Mouse (Mus musculus) hindbrain, embryonic 11.5 days (tissue): ENCODE results near the gene Ifit3. TPM values are rescaled to one million over a fixed set of nuclear protein-coding genes. Genes with fewer than 3 reads are reported as not detected.
"Not testable (repeated sequence)": the region's sequence is repeated elsewhere in the genome, so short reads cannot be mapped to it uniquely, and the experiment has no call there.

ENCODE experiments used
- ATAC-seq: fragments of 200-750 bp; cut with Nextera tagmentation; 2 replicates; pipeline ENCODE4 v1.8.0; 2017; ENCODE audit warnings: mild to moderate bottlenecking, moderate TSS enrichment, moderate library complexity; ENCODE audit not compliant: low FRiP score
- DNase-seq: peaks from one replicate; pipeline ENCODE4 v3.0.0-alpha.2; 2015; ENCODE audit warnings: low spot score
- H3K27ac ChIP-seq: fragments of 300-500 bp; sonication (generic); 2 replicates; pipeline ENCODE4 v1.5.1; 2014; ENCODE audit warnings: mild to moderate bottlenecking, low read depth, low read length
- H3K27me3 ChIP-seq: fragments of 300-500 bp; sonication (generic); 2 replicates; pipeline ENCODE4 v1.6.1; 2014; ENCODE audit warnings: mild to moderate bottlenecking, low read length, moderate library complexity, mixed read lengths; ENCODE audit not compliant: control insufficient read depth, insufficient read depth
- H3K36me3 ChIP-seq: fragments of 300-500 bp; sonication (generic); 2 replicates; pipeline ENCODE4 v1.6.1; 2014; ENCODE audit warnings: mild to moderate bottlenecking, low read length, moderate library complexity, mixed read lengths; ENCODE audit not compliant: control insufficient read depth, insufficient read depth
- H3K4me1 ChIP-seq: fragments of 300-500 bp; sonication (generic); replicated peaks from 2 replicates; pipeline ENCODE4 v1.6.1; 2014; ENCODE audit warnings: low read length, mixed read lengths; ENCODE audit not compliant: control insufficient read depth, insufficient read depth
- H3K4me2 ChIP-seq: fragments of 300-500 bp; sonication (generic); replicated peaks from 2 replicates; pipeline ENCODE4 v1.6.1; 2014; ENCODE audit warnings: mild to moderate bottlenecking, low read depth, low read length
- H3K4me3 ChIP-seq: fragments of 300-500 bp; sonication (generic); 2 replicates; pipeline ENCODE4 v1.5.1; 2014; ENCODE audit warnings: low read depth, low read length
- H3K9ac ChIP-seq: fragments of 300-500 bp; sonication (generic); 2 replicates; pipeline ENCODE4 v1.6.1; 2014; ENCODE audit warnings: low read depth, low read length
- H3K9me3 ChIP-seq: fragments of 300-500 bp; sonication (generic); 2 replicates; pipeline ENCODE4 v1.6.1; 2016; ENCODE audit warnings: low read length; ENCODE audit not compliant: control insufficient read depth
- WGBS: fragments of 180-500 bp; shearing (Covaris S2); extraction: QIAGEN DNeasy Blood & Tissue Kit; methylation state at CpG from one replicate; pipeline ENCODE4 v1.1.7; 2014; 5-methylcytosine and 5-hydroxymethylcytosine counted together
- polyA plus RNA-seq: library from polyadenylated mRNA; unstranded; fragments of >200 nt; fragmentation: Nextera tagmentation; extraction: Ambion mirVana; gene quantifications from 2 replicates; pipeline ENCODE4 v1.2.1, GENCODE M21; 2014

Gene Ifit3
- polyA plus RNA-seq = 0.15 and 0.19 TPM in 2 replicates

DNA sequence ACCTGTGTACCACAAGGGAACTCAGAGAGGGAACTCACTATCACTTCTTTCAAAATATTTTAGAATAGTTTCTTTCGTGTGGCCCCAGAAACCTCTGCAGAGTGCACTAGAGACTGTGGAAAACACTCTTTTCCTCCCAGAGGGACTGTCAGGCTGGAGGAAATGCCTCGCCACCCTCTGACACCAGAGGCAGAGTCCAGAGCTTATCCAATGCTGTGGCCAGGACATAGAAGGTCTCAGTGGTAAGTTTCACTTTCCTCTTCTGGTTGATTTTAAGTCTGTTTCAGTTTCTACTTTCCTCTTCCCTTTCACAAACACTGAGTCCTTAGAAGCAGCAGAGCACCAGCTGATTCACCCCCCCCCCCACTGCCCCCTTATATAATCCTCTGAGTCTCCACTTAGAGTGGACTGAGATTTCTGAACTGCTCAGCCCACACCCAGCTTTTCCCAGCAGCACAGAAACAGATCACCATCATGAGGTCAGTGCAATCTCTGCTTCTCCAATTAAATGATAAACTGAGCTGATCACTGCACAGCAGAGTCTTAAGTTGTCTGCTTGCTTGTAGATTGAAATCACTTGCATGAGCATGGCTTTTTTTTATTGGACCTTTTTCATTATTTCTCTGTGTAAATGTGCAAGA lies at the start of gene Ifit3:
TSS of gene Ifit3 (plus strand) at position 406 of the 641 bp plus-strand sequence.
- H3K4me3 ChIP-seq, H3K36me3 ChIP-seq, H3K4me2 ChIP-seq, H3K4me1 ChIP-seq, DNase-seq, H3K9me3 ChIP-seq, ATAC-seq, H3K9ac ChIP-seq, H3K27ac ChIP-seq, H3K27me3 ChIP-seq: not testable (repeated sequence)
- WGBS = 72% methylated on average over 2 of the region's 2 CpGs

DNA sequence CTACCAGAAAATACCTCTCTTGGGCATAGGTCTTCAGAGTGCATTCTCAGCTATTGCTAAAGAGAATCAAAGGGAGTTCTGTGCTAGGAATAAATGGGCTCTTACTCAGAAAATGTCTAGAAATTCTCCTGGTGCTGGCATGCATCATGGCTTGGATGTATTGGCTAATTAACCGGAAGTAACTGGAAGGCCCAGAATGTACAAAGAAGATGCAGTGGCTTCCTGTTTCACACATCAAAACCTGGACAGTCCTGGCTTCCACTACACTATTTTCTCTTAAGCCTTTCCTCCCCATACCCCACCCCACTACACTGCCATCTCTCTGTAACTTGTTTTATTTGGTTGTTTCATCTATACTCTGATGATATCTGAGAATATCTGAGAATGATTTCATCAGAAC lies 43.9 kb upstream of the Ifit3 start:
- no peaks in the 10 kb centered on the region for H3K27me3 ChIP-seq
- DNase-seq (no peak), ATAC-seq (no peak)
- H3K4me1 ChIP-seq = no peaks in the 10 kb centered on the region
- no peaks in the 10 kb centered on the region for H3K36me3 ChIP-seq
- no peak overlapping the region for H3K27ac ChIP-seq
- no peak overlapping the region for H3K4me2 ChIP-seq
- H3K4me3 ChIP-seq = no peak overlapping the region
- no peaks in the 10 kb centered on the region for H3K9me3 ChIP-seq
- no peak overlapping the region for H3K9ac ChIP-seq
- 87% methylated on average over 1 of the region's 1 CpGs for WGBS

DNA sequence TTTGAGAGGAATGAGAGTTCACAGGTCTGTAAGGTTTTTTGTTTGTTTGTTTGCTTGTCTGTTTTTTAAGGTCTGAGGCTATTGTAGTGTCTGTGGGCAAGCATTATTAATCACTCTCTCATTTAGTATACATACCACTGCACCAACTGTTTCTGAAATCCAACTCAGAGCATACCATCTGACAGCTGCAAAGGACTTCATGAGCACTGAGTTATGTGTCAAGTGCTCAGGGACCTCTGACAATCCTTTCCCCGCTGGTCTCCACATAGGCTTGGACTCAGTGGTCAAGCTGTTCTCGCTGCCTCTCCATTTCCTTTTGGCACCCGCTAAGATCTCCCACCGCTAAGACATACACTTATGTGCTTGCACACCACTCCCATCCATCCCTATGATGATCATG lies 37.1 kb upstream of the Ifit3 start:
- 88% methylated on average over 4 of the region's 4 CpGs for WGBS
- DNase-seq (no peak), ATAC-seq (no peak)

DNA sequence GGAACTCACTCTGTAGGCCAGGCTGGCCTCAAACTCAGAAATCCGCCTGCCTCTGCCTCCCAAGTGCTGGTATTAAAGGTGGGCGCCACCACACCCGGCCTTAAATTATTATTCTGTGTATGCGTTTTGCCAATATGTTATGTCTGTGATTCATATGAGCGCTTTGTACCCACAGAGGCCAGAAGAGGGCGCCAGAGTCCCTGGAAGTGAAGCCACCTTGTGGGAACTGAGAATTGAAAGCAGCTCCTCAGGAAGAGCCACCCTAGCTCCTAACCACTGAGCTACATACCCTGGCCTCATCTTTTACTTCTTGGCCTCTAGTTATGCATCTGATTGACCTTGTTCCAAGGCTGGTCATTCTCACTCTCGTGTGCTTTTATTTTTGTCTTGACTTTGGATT lies 35.4 kb upstream of the Ifit3 start:
- H3K9me3 ChIP-seq = no peaks in the 10 kb centered on the region
- 27% methylated on average over 7 of the region's 7 CpGs for WGBS
- DNase-seq (peak; percentile 85), ATAC-seq (no peak)
- no peaks in the 10 kb centered on the region for H3K36me3 ChIP-seq
- no peak overlapping the region for H3K9ac ChIP-seq
- H3K27me3 ChIP-seq = no peaks in the 10 kb centered on the region
- no peaks in the 10 kb centered on the region for H3K4me1 ChIP-seq
- H3K27ac ChIP-seq = no peak overlapping the region
- no peak overlapping the region for H3K4me3 ChIP-seq
- no peak overlapping the region for H3K4me2 ChIP-seq

More for the DNA sequence above, 37.1 kb upstream of the Ifit3 start:
- Histone ChIP-seq H3K9ac (no peak overlapping the region), H3K36me3 (no peaks in the 10 kb centered on the region), H3K9me3 (no peaks in the 10 kb centered on the region), H3K4me2 (no peak overlapping the region), H3K27ac (no peak overlapping the region), H3K4me3 (no peak overlapping the region), H3K4me1 (no peaks in the 10 kb centered on the region), H3K27me3 (no peaks in the 10 kb centered on the region)

DNA sequence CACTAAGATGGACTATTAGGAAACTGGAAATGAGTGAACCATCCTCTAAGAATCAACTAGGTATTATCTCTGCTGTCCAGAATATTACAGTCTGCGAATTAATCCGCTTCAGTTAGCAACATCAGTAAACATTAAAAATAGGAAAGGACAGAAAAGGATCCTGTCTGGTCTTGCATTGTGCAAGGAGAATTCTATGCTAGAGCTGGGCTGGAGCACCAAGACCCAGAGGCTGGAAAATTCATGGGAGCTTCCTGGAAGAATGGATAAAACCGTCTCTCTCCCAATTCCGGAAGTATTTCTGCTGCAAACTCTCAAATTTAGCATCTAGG lies 33.2 kb upstream of the Ifit3 start:
- DNase-seq (no peak), ATAC-seq (0 out of 2 replicates have a peak, but pooled peaks have one; percentile 31)
- H3K9me3 ChIP-seq = no peaks in the 10 kb centered on the region
- H3K27me3 ChIP-seq = no peaks in the 10 kb centered on the region
- H3K4me3 ChIP-seq = peak overlapping the region; percentile 33
- no peaks in the 10 kb centered on the region for H3K4me1 ChIP-seq
- peak overlapping the region; percentile 55 for H3K4me2 ChIP-seq
- WGBS = 36% methylated on average over 4 of the region's 4 CpGs
- H3K9ac ChIP-seq = peak overlapping the region; percentile 40
- no peaks in the 10 kb centered on the region for H3K36me3 ChIP-seq
- H3K27ac ChIP-seq = no peak overlapping the region

DNA sequence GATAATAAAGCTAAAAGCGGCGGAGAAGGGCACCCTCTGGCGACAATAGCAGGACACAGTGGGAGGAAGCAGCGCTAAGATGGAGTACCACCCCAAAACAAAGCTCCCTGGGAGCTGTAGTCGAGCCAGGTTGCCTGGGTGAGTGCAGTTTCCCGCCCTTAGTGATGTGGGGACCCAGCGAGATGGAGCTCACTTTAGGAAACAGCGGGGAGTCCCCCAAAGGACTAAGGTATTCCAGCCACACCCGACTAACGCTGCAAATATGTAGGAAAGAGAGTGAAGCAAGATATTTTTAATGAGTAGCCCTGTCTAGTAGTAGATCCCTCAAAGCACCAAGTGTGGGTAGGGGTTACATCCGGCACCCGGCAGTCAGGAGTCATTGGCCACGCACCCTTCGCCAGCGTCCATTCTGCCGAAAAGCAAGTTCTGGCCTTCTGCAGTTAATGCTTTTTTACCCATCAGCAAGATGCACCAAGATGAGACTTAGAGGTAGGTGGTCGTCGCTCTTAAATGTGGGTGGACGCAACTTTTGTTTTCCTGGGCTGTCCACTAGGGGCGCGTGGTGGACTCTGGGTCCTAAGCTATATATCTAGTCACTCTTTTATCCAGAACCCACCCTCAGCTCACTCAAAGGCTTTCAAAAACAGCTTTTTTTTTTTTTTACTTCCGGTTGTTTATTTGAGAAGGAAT lies 32.7 kb upstream of the Ifit3 start, which contains the start of gene Ifit2:
TSS of gene Ifit2 (plus strand) at position 161 of the 690 bp plus-strand sequence.
- Histone ChIP-seq H3K36me3 (no peaks in the 10 kb centered on the region), H3K27ac (no peak within 1 kb of the TSS), H3K4me3 (peak within 1 kb of the TSS; percentile 33), H3K4me1 (no peaks in the 10 kb centered on the region), H3K27me3 (no peaks in the 10 kb centered on the region), H3K4me2 (peak within 1 kb of the TSS; percentile 55), H3K9ac (peak within 1 kb of the TSS; percentile 40), H3K9me3 (no peaks in the 10 kb centered on the region)
- ATAC-seq (peak; percentile 95), DNase-seq (peak; percentile 84)
- WGBS = 2% methylated on average over 22 of the region's 22 CpGs

DNA sequence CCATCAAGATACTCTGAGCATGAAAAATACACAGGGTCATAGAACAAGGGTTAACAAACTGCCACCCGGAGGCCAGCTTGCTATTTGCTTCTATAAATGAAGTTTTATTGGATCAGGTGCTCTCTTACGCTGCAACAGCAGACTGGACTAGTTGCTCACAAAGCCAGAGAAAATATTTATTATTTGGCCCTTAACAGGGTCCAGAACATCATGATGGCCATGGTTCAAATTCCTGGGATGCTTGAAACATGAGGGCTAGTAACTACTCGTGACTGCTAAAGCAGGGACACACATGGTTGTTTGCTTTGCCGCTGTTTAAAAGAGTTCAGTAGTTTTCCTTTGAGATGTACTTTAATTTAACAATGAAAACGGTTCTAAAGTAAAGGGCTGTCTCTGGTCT lies 31.4 kb upstream of the Ifit3 start:
- H3K9ac ChIP-seq = no peak overlapping the region
- WGBS = 78% methylated on average over 5 of the region's 5 CpGs
- no peaks in the 10 kb centered on the region for H3K9me3 ChIP-seq
- H3K36me3 ChIP-seq = no peaks in the 10 kb centered on the region
- H3K27ac ChIP-seq = no peak overlapping the region
- ATAC-seq = no peak
- H3K4me1 ChIP-seq = no peaks in the 10 kb centered on the region
- H3K4me3 ChIP-seq = no peak overlapping the region
- no peaks in the 10 kb centered on the region for H3K27me3 ChIP-seq
- no peak for DNase-seq
- no peak overlapping the region for H3K4me2 ChIP-seq

DNA sequence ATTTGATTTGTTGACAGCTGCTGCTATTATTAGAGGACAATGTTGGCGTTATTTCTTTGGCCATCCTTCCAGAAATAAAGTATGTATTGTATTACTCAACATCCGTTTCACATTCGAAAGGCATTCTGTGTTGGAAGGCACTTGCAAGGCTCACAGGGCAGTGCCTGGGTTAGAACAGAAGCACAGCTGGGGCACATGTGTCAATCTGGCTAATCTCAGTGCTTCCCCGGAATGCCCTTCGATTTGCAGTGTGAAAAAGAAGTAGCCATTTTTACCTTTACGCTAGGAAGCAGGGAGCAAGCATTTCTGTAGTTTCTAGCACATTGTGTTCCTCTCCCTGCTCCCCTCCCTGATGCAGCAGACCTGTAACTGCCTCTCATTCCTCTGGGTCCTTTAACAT lies 30.3 kb upstream of the Ifit3 start:
- Histone ChIP-seq H3K27ac (no peak overlapping the region), H3K4me1 (no peaks in the 10 kb centered on the region), H3K36me3 (no peaks in the 10 kb centered on the region), H3K4me2 (no peak overlapping the region), H3K27me3 (no peaks in the 10 kb centered on the region), H3K9ac (no peak overlapping the region), H3K9me3 (no peaks in the 10 kb centered on the region), H3K4me3 (no peak overlapping the region)
- DNase-seq (no peak), ATAC-seq (no peak)
- WGBS = 78% methylated on average over 6 of the region's 6 CpGs

DNA sequence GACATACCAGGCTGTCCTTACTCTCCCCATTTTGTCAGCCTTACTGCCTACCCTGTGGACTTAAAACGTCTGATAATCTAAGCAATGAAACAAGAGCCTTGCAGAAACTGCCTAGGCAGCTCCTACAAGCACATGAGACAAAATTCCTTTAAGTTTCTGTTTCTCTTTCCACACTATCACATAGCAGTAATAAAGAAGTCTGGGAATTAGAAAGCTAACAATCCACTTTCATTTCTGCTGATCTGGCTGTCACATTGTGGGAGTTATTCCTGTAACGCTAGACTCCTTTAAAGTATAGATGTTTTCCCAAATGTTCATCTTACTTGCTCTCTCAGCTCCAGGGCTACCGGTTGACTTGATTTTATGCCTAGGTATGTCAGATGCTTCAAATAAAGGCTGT lies 29.8 kb upstream of the Ifit3 start:
- H3K4me1 ChIP-seq = no peaks in the 10 kb centered on the region
- no peaks in the 10 kb centered on the region for H3K9me3 ChIP-seq
- no peak overlapping the region for H3K27ac ChIP-seq
- no peak overlapping the region for H3K4me2 ChIP-seq
- no peaks in the 10 kb centered on the region for H3K27me3 ChIP-seq
- no peak overlapping the region for H3K9ac ChIP-seq
- WGBS = 81% methylated on average over 3 of the region's 3 CpGs
- ATAC-seq (no peak), DNase-seq (no peak)
- no peaks in the 10 kb centered on the region for H3K36me3 ChIP-seq
- H3K4me3 ChIP-seq = no peak overlapping the region
